Mouse (Mus musculus): Measurements from ENCODE around the gene Hoxc11.

DNA sequence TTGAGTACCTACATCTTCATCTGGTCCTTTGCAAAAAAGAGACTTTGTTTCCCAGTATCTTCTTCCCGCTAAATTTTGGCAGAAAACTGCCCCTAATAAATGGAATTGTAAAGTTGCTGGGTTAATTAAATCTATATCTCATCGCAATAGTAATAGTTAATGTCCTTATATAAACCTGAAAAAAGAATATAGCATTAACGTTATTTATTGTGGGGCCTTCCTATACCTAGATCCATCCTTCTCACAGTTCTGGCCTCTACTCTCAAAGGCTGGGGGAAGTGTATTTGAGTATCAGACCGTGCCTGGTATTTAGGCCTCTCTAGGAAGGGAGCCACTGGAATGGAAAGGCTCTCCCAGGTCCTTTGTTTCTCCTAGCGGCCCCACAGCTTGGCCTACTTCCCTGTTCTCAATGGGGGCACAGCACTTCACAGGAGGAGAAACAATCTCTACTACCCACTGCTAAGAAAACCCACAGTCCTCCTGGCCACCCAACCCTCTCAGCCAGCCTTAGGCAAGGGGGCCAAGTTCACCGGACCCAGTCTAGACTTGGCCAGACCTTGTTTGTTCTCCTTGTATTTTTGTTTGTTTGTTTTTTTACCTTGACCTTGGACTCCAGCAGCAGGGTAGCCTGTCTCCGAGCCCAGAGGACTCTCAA, 35.5 kb upstream of the Hoxc11 start:
- TF ChIP-seq EP300 (IDR thresholded peaks at IDR 0.05; ENCODE audit: low read depth), result no peak
- no peak for TF ChIP-seq CTCF (IDR thresholded peaks at IDR 0.05; ENCODE audit: low read depth)

All from heart, postnatal 0 days (tissue).